Mouse (Mus musculus): ENCODE results near the gene Hfe. TPM values are rescaled to one million over a fixed set of nuclear protein-coding genes. Genes with fewer than 3 reads are reported as not detected.

Hfe gene
- polyA plus RNA-seq, 1 experiment from 2014 or later, result 2.0 TPM

Small RNA genes lying within 50 kb of the gene (microRNA-seq; reads per million reads assigned to microRNA genes)
- gene Gm44314, result not detected
- not detected for gene Gm44350
- gene Gm44484, result not detected

Other genes with a start within 250 kb of the Hfe start
- gene Btn1a1, start 245.0 kb downstream of the Hfe start, polyA plus RNA-seq (2016; fragmentation: Nextera tagmentation; extraction: Ambion mirVana), result 0.12 and 0.16 TPM in 2 replicates
- gene Btn2a2, start 222.0 kb downstream of the Hfe start, polyA plus RNA-seq (2016; fragmentation: Nextera tagmentation; extraction: Ambion mirVana), result 0.99 and 1.2 TPM in 2 replicates
- 2.7 and 3.0 TPM in 2 replicates for gene Hist1h4h, start 179.8 kb downstream of the Hfe start, polyA plus RNA-seq (2016; fragmentation: Nextera tagmentation; extraction: Ambion mirVana)
- gene Hist1h2af, start 176.9 kb downstream of the Hfe start, polyA plus RNA-seq (2016; fragmentation: Nextera tagmentation; extraction: Ambion mirVana), result 4.8 and 5.5 TPM in 2 replicates
- gene Hist1h3g, start 175.4 kb downstream of the Hfe start, polyA plus RNA-seq (2016; fragmentation: Nextera tagmentation; extraction: Ambion mirVana), result 6.5 and 7.7 TPM in 2 replicates
- 1.1 TPM in 2 replicates for gene Hist1h2bh, start 167.5 kb downstream of the Hfe start, polyA plus RNA-seq (2016; fragmentation: Nextera tagmentation; extraction: Ambion mirVana)
- gene Hist1h3f, start 166.8 kb downstream of the Hfe start, polyA plus RNA-seq (2016; fragmentation: Nextera tagmentation; extraction: Ambion mirVana), result 0.97 and 1.2 TPM in 2 replicates
- 1.00 and 1.2 TPM in 2 replicates for gene Hist1h4f, start 159.2 kb downstream of the Hfe start, polyA plus RNA-seq (2016; fragmentation: Nextera tagmentation; extraction: Ambion mirVana)
- 0.58 and 0.60 TPM in 2 replicates for gene Hist1h1d, start 157.6 kb downstream of the Hfe start, polyA plus RNA-seq (2016; fragmentation: Nextera tagmentation; extraction: Ambion mirVana)
- 5.8 and 6.8 TPM in 2 replicates for gene Hist1h3e, start 148.5 kb downstream of the Hfe start, polyA plus RNA-seq (2016; fragmentation: Nextera tagmentation; extraction: Ambion mirVana)
- gene Hist1h2ae, start 139.6 kb downstream of the Hfe start, polyA plus RNA-seq (2016; fragmentation: Nextera tagmentation; extraction: Ambion mirVana), result 96.8 and 97.7 TPM in 2 replicates
- 7.0 and 9.8 TPM in 2 replicates for gene Hist1h2bg, start 139.5 kb downstream of the Hfe start, polyA plus RNA-seq (2016; fragmentation: Nextera tagmentation; extraction: Ambion mirVana)
- gene Hist1h2bf, start 136.7 kb downstream of the Hfe start, polyA plus RNA-seq (2016; fragmentation: Nextera tagmentation; extraction: Ambion mirVana), result 4.0 and 4.8 TPM in 2 replicates
- gene Hist1h2ad, start 136.5 kb downstream of the Hfe start, polyA plus RNA-seq (2016; fragmentation: Nextera tagmentation; extraction: Ambion mirVana), result 0.97 and 3.8 TPM in 2 replicates
- 9.3 and 10.5 TPM in 2 replicates for gene Hist1h3d, start 135.1 kb downstream of the Hfe start, polyA plus RNA-seq (2016; fragmentation: Nextera tagmentation; extraction: Ambion mirVana)
- 97.2 and 97.7 TPM in 2 replicates for gene Hist1h4d, start 129.3 kb downstream of the Hfe start, polyA plus RNA-seq (2016; fragmentation: Nextera tagmentation; extraction: Ambion mirVana)
- 3.1 and 4.0 TPM in 2 replicates for gene Hist1h2be, start 89.7 kb downstream of the Hfe start, polyA plus RNA-seq (2016; fragmentation: Nextera tagmentation; extraction: Ambion mirVana)
- 18.4 and 19.5 TPM in 2 replicates for gene Hist1h1e, start 88.3 kb downstream of the Hfe start, polyA plus RNA-seq (2016; fragmentation: Nextera tagmentation; extraction: Ambion mirVana)
- 0.91 and 1.3 TPM in 2 replicates for gene Hist1h2ac, start 26.9 kb downstream of the Hfe start, polyA plus RNA-seq (2016; fragmentation: Nextera tagmentation; extraction: Ambion mirVana)
- 19.0 and 20.3 TPM in 2 replicates for gene Hist1h2bc, start 26.7 kb downstream of the Hfe start, polyA plus RNA-seq (2016; fragmentation: Nextera tagmentation; extraction: Ambion mirVana)
- 0.28 TPM in 1 of 2 replicates, not detected in the other for gene Hist1h1t, start 15.0 kb downstream of the Hfe start, polyA plus RNA-seq (2016; fragmentation: Nextera tagmentation; extraction: Ambion mirVana)
- gene Hist1h4c, start 12.4 kb downstream of the Hfe start, polyA plus RNA-seq (2016; fragmentation: Nextera tagmentation; extraction: Ambion mirVana), result 6.6 and 6.8 TPM in 2 replicates
- 9.1 and 9.2 TPM in 2 replicates for gene Hist1h1c, start 28.0 kb upstream of the Hfe start, polyA plus RNA-seq (2016; fragmentation: Nextera tagmentation; extraction: Ambion mirVana)
- 8.6 and 10.0 TPM in 2 replicates for gene Hist1h3c, start 34.7 kb upstream of the Hfe start, polyA plus RNA-seq (2016; fragmentation: Nextera tagmentation; extraction: Ambion mirVana)
- gene Hist1h2bb, start 35.9 kb upstream of the Hfe start, polyA plus RNA-seq (2016; fragmentation: Nextera tagmentation; extraction: Ambion mirVana), result 1.9 and 2.9 TPM in 2 replicates
- gene Hist1h2ab, start 40.3 kb upstream of the Hfe start, polyA plus RNA-seq (2016; fragmentation: Nextera tagmentation; extraction: Ambion mirVana), result 39.1 and 43.8 TPM in 2 replicates
- 9.5 and 10.3 TPM in 2 replicates for gene Hist1h3b, start 41.4 kb upstream of the Hfe start, polyA plus RNA-seq (2016; fragmentation: Nextera tagmentation; extraction: Ambion mirVana)
- 2.8 and 7.1 TPM in 2 replicates for gene Hist1h4b, start 46.2 kb upstream of the Hfe start, polyA plus RNA-seq (2016; fragmentation: Nextera tagmentation; extraction: Ambion mirVana)
- gene Hist1h4a, start 50.4 kb upstream of the Hfe start, polyA plus RNA-seq (2016; fragmentation: Nextera tagmentation; extraction: Ambion mirVana), result 0.54 and 0.65 TPM in 2 replicates
- 4.7 and 5.0 TPM in 2 replicates for gene Hist1h3a, start 51.5 kb upstream of the Hfe start, polyA plus RNA-seq (2016; fragmentation: Nextera tagmentation; extraction: Ambion mirVana)
- 2.7 and 4.0 TPM in 2 replicates for gene Hist1h1a, start 52.8 kb upstream of the Hfe start, polyA plus RNA-seq (2016; fragmentation: Nextera tagmentation; extraction: Ambion mirVana)
- gene Trim38, start 59.1 kb upstream of the Hfe start, polyA plus RNA-seq (2016; fragmentation: Nextera tagmentation; extraction: Ambion mirVana), result 0.26 TPM in 1 of 2 replicates, not detected in the other
- gene Slc17a2, start 96.1 kb upstream of the Hfe start, polyA plus RNA-seq (2016; fragmentation: Nextera tagmentation; extraction: Ambion mirVana), result not detected in 2 replicates
- gene Slc17a3, start 128.6 kb upstream of the Hfe start, polyA plus RNA-seq (2016; fragmentation: Nextera tagmentation; extraction: Ambion mirVana), result not detected in 2 replicates
- not detected in 2 replicates for gene Slc17a1, start 156.9 kb upstream of the Hfe start, polyA plus RNA-seq (2016; fragmentation: Nextera tagmentation; extraction: Ambion mirVana)
- gene Slc17a4, start 204.2 kb upstream of the Hfe start, polyA plus RNA-seq (2016; fragmentation: Nextera tagmentation; extraction: Ambion mirVana), result not detected in 2 replicates
- not detected in 2 replicates for gene Hist1h2ba, start 223.3 kb upstream of the Hfe start, polyA plus RNA-seq (2016; fragmentation: Nextera tagmentation; extraction: Ambion mirVana)
- gene Hist1h2aa, start 223.6 kb upstream of the Hfe start, polyA plus RNA-seq (2016; fragmentation: Nextera tagmentation; extraction: Ambion mirVana), result not detected in 2 replicates